ENCODE assay signal across 8 mouse cellular contexts in the genomic region with DNA sequence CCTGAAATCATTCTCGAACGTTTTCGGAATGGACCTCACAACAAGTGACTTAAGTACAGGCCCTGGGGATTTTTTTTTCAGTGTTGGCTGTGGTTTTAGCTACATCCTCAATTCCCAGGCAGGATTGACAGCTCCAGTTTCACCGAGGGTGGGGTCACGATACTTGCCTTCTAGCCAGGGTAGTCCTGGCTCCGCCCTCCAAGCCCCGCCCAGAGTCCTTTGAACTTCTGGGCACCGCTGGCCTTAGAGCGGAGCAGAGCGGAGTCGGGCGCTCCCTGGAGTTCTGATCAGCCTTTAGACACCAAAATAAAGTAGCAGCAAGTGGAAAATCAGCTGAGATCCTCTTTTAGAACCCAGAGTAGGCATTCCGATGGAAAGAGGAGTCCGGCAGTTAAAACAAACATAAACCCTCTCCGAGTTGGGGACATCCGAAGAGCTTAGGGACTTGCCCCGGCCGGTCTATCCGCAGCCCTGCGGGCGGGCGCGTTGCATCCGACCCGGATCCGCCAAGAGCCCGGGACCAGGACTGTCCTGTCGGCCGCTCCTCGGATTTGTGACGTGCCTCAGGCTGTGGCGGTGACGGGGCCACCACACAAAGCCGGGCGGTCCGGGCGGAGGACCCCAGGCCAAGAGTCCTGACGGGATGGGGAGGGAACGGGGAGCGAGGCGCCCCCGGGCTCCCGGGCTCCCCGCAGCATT. TPM values are rescaled to one million over a fixed set of nuclear protein-coding genes. Genes with fewer than 3 reads are reported as not detected.
A peak's percentile ranks its signal among the peaks of the same experiment; 100 is the strongest.
DNase-seq lines count a peak whose midpoint lies in the region; ATAC-seq lines count a peak whose summit lies in the region.

No protein-coding gene starts in this region.

- DNase-seq in adrenal gland, adult (ENCODE audit: inconsistent age in 2 of 2, low spot score in 1 of 2): peak; percentile 95 to 98
- peak; percentile 95 for DNase-seq in embryo, embryonic 10.5 days (ENCODE audit: low spot score)
- DNase-seq in gastrocnemius, postnatal 14 days: peak; percentile 95
- DNase-seq in intestine, embryonic 14.5 days (ENCODE audit: low spot score): peak; percentile 91
- peak; percentile 57 to 95 for DNase-seq in left cerebral cortex, postnatal 10 days (ENCODE audit: extremely low spot score in 1 of 2, low spot score in 2 of 2)
- peak; percentile 82 to 85 for DNase-seq in right cerebral cortex, postnatal 10 days (ENCODE audit: low spot score in 2 of 2)
- peak; percentile 93 to 94 for DNase-seq in urinary bladder, postnatal 36 days (ENCODE audit: low spot score in 2 of 2)

- intact Hi-C loops in gastrocnemius, postnatal 14 days (cut with DNase I; ENCODE audit: low total_unique reads): no loop called here
- intact Hi-C loops in left cerebral cortex, postnatal 10 days (cut with DNase I): no loop called here

- H3K4me3 ChIP-seq in intestine, embryonic 14.5 days (ENCODE audit: low read depth, low read length): peak overlapping the region; percentile 75

- H3K4me2 ChIP-seq in intestine, embryonic 14.5 days (ENCODE audit: low read length): peak overlapping the region; percentile 96

- peak overlapping the region; percentile 94 for H3K27ac ChIP-seq in intestine, embryonic 14.5 days (ENCODE audit: low read depth)

- H3K4me1 ChIP-seq in intestine, embryonic 14.5 days (replicated peaks; ENCODE audit: control insufficient read depth, insufficient read depth, low read length): peaks cover 11% of the 10 kb centered on the region; the same call in 1 of the 2 replicates

- H3K27me3 ChIP-seq in intestine, embryonic 14.5 days (replicated peaks; ENCODE audit: control insufficient read depth, insufficient read depth, low read length): peaks cover 14% of the 10 kb centered on the region

- H3K9me3 ChIP-seq in intestine, embryonic 14.5 days (ENCODE audit: control insufficient read depth, low read length): no peaks in the 10 kb centered on the region

- peak overlapping the region; percentile 90 for H3K9ac ChIP-seq in intestine, embryonic 14.5 days (ENCODE audit: low read length)

- ATAC-seq in intestine, embryonic 14.5 days (replicated peaks; ENCODE audit: low FRiP score, low TSS enrichment, low read depth): peak; percentile 86
- ATAC-seq in megakaryocyte progenitor cell, adult 5-6 weeks (replicated peaks; ENCODE audit: poor library complexity): peak; percentile 67

- H3K36me3 ChIP-seq in intestine, embryonic 14.5 days (ENCODE audit: control insufficient read depth, insufficient read depth, low read length): no peaks in the 10 kb centered on the region

- WGBS in intestine, embryonic 14.5 days: under 1% methylated on average over 44 of the region's 44 CpGs

RNA-seq across cellular contexts. Expression of a gene that starts 0.5 kb away (rescaled TPM):
- 10 to 100 TPM; 13.2 to 14.5 TPM for total RNA-seq in gastrocnemius, postnatal 14 days (2021)
- polyA plus RNA-seq in intestine, embryonic 14.5 days (2014; fragmentation: Nextera tagmentation; extraction: Ambion mirVana): 11.2 and 11.9 TPM in 2 replicates
- total RNA-seq in left cerebral cortex, postnatal 10 days (2021): 10 to 100 TPM in 1 of 2 experiments, 1 to 10 TPM in 1; 6.7 to 10.8 TPM
- 47.8 and 54.7 TPM in 2 replicates for total RNA-seq in megakaryocyte progenitor cell, adult 5-6 weeks (2015)
- total RNA-seq in megakaryocyte progenitor cell, adult 5-6 weeks (2017): 53.2 and 58.5 TPM in 2 replicates

RNA-seq across cellular contexts. Expression of a gene that starts 16.4 kb away (rescaled TPM):
- total RNA-seq in gastrocnemius, postnatal 14 days (2021): 10 to 100 TPM; 19.0 to 20.9 TPM
- polyA plus RNA-seq in intestine, embryonic 14.5 days (2014; fragmentation: Nextera tagmentation; extraction: Ambion mirVana): 87.9 and 93.9 TPM in 2 replicates
- total RNA-seq in left cerebral cortex, postnatal 10 days (2021): 10 to 100 TPM; 31.6 to 33.5 TPM
- 41.7 and 41.8 TPM in 2 replicates for total RNA-seq in megakaryocyte progenitor cell, adult 5-6 weeks (2015)
- 111 and 130 TPM in 2 replicates for total RNA-seq in megakaryocyte progenitor cell, adult 5-6 weeks (2017)

Comparison
In these comparisons a context has a peak if more than half of its experiments do, and no peak if none do; other contexts are left out.
1. Peak in every context shown above with its lines: DNase-seq, ATAC-seq, H3K4me3 ChIP-seq and H3K27ac ChIP-seq.